Mouse (Mus musculus) ES-Bruce4 (cell line): ENCODE results near the gene Foxf1. TPM values are rescaled to one million over a fixed set of nuclear protein-coding genes. Genes with fewer than 3 reads are reported as not detected.

ENCODE experiments used
- H3K27ac ChIP-seq: 2 replicates; pipeline ENCODE4 v1.5.1; 2012; ENCODE audit warnings: low read length, inconsistent platforms; ENCODE audit not compliant: insufficient read depth
- H3K27me3 ChIP-seq: 2 replicates; pipeline ENCODE4 v1.6.1; 2012; ENCODE audit warnings: mild to moderate bottlenecking, low read length, inconsistent platforms; ENCODE audit not compliant: control insufficient read depth, poor library complexity, insufficient read depth, severe bottlenecking
- H3K36me3 ChIP-seq: 2 replicates; pipeline ENCODE4 v1.6.1; 2012; ENCODE audit warnings: inconsistent platforms, mild to moderate bottlenecking, low read length, moderate library complexity; ENCODE audit not compliant: control insufficient read depth, poor library complexity, insufficient read depth, severe bottlenecking
- H3K4me1 ChIP-seq: one replicate; pipeline ENCODE4 v1.8.1; 2011; ENCODE audit warnings: low read length; ENCODE audit not compliant: control insufficient read depth, insufficient read depth
- H3K4me3 ChIP-seq: 2 replicates; pipeline ENCODE4 v1.5.1; 2011; ENCODE audit warnings: low read depth, mild to moderate bottlenecking, low read length
- H3K9ac ChIP-seq: 2 replicates; pipeline ENCODE4 v1.6.1; 2012; ENCODE audit warnings: low read depth, mild to moderate bottlenecking, inconsistent platforms; ENCODE audit not compliant: poor library complexity, severe bottlenecking
- H3K9me3 ChIP-seq: replicated peaks from 2 replicates; pipeline ENCODE4 v1.6.1; 2012; ENCODE audit warnings: mild to moderate bottlenecking, low read length, inconsistent platforms; ENCODE audit not compliant: control insufficient read depth, poor library complexity, insufficient read depth, severe bottlenecking
- CTCF ChIP-seq: IDR thresholded peaks from one replicate; pipeline ENCODE4 v1.8.1; 2011; ENCODE audit warnings: low read depth, low read length
- EP300 ChIP-seq: IDR thresholded peaks from 2 replicates; pipeline ENCODE4 v1.6.1; 2011; ENCODE audit warnings: low read depth, low read length; ENCODE audit not compliant: insufficient read depth
- POLR2A ChIP-seq: IDR thresholded peaks from one replicate; pipeline ENCODE4 v1.8.1; 2011; ENCODE audit warnings: low read length; ENCODE audit not compliant: insufficient read depth
- polyA plus RNA-seq: library from polyadenylated mRNA; stranded (reverse); fragments of >200 nt; gene quantifications from 2 replicates; pipeline ENCODE4 v1.2.4, GENCODE M21; 2011; ENCODE audit warnings: low read depth; ENCODE audit not compliant: missing spikeins, insufficient read depth, insufficient read length

Gene Foxf1
- polyA plus RNA-seq, 1 experiment, result 0.33 TPM

GRCm38 (mm10) chr8:121062521-121062920 is 21.7 kb upstream of the Foxf1 start:
- H3K9me3 ChIP-seq, result no peaks in the 10 kb centered on the region
- H3K27ac ChIP-seq, result no peak overlapping the region
- no peak overlapping the region for H3K9ac ChIP-seq
- H3K36me3 ChIP-seq, result no peaks in the 10 kb centered on the region
- H3K4me3 ChIP-seq, result no peak overlapping the region
- TF ChIP-seq EP300 (no peak), CTCF (no peak), POLR2A (no peak)
- H3K4me1 ChIP-seq, result no peaks in the 10 kb centered on the region
- no peaks in the 10 kb centered on the region for H3K27me3 ChIP-seq

- H3K9ac ChIP-seq, result no peak overlapping the region
- H3K4me3 ChIP-seq, result no peak overlapping the region
- no peak for TF ChIP-seq POLR2A
- TF ChIP-seq CTCF, result no peak
- no peaks in the 10 kb centered on the region for H3K4me1 ChIP-seq
- H3K27me3 ChIP-seq, result no peaks in the 10 kb centered on the region
- H3K27ac ChIP-seq, result no peak overlapping the region
- no peaks in the 10 kb centered on the region for H3K36me3 ChIP-seq
- no peaks in the 10 kb centered on the region for H3K9me3 ChIP-seq
Measured at GRCm38 (mm10) chr8:121063649-121064048, 20.5 kb upstream of the Foxf1 start.

GRCm38 (mm10) chr8:121071454-121071853 is 12.7 kb upstream of the Foxf1 start:
- TF ChIP-seq CTCF (no peak), EP300 (no peak), POLR2A (no peak)

DNA sequence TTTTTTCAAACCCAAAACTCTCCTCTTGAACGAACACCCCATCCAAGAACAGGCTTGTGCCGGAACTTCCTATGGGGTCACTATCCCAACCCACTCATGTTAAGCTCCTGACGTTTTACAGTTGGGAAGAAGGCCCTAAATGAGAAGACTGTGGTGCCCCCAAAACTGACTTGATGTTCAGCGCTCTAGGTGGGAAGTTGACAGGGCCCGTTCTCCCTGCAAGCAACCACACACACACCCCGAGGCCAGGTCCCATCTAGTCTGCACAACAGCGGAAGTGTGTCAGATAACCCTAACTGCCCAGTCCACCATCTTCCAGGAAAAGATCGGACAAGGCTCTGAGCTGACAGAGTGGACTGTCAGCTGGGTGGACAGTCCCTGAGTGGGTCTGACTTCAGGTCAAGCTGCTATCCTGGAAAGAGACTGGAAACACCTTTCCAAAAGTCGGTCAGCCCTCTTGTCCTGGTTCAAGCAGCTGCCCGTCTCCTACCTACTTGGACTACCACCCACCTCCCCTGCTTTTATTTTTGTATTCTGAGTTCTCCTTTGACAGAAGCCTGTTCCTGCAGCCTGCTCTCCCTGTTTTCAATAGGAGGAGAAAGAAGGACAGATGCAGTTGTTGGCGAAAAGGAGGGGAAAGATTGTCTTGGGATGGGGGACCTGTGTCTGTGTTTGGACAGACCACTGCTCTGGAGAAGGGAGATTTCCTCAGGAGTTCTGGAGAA is 11.6 kb upstream of the Foxf1 start:
- peaks cover 27% of the 10 kb centered on the region for H3K27me3 ChIP-seq
- no peak for TF ChIP-seq POLR2A
- no peak for TF ChIP-seq CTCF
- no peak for TF ChIP-seq EP300
- no peaks in the 10 kb centered on the region for H3K36me3 ChIP-seq
- no peak overlapping the region for H3K27ac ChIP-seq
- H3K4me1 ChIP-seq, result no peaks in the 10 kb centered on the region
- H3K9ac ChIP-seq, result no peak overlapping the region
- H3K9me3 ChIP-seq, result no peaks in the 10 kb centered on the region
- no peak overlapping the region for H3K4me3 ChIP-seq

More at GRCm38 (mm10) chr8:121071454-121071853, 12.7 kb upstream of the Foxf1 start:
- peaks cover 24% of the 10 kb centered on the region for H3K27me3 ChIP-seq
- no peak overlapping the region for H3K4me3 ChIP-seq
- no peaks in the 10 kb centered on the region for H3K36me3 ChIP-seq
- no peaks in the 10 kb centered on the region for H3K9me3 ChIP-seq
- no peak overlapping the region for H3K27ac ChIP-seq
- no peaks in the 10 kb centered on the region for H3K4me1 ChIP-seq
- no peak overlapping the region for H3K9ac ChIP-seq

DNA sequence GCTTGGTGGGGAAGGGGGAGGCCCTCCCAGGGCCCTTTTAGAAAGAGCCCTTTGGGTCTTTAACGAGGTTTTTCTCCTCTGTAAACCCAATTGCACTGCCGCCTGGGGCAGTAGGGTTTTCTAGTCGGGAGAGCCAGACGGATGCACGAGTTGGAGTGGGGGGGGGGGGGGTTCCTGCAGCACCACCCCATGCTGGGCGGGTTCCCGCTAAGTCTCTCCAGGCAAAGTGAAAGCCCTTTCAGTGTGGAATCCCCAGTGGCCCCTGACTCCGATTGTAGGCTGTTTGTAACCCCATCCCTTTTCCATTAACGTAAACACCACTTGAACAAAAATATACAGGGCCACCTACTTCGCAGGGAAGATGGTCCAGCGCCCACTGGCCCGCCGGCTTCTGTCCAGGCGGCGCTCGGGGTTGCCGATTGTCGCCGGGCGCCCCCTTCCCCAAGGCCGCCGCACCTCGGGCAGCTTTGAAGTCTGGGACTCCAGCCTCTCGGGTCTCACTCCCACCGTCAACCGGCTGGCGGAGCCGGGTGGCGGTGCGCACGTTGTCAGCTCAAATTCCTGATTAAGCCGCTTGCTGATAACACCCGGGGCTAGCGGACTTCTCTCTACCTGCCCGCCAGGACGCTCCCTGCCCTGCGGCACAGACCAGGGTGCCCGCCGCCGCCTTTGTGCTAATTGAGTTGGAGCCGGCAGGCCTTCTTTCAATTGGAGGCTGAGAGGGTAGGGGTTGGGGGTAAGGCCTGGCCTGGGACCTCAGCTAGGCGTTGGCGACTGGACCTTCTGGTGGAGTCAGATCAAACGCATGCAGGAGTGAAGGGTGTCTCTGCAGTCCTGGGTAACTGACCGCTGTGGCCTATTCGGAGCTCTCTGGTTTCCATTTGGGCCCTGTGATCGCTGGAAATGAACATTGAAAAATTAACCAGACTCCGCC is 10.7 kb upstream of the Foxf1 start:
- no peaks in the 10 kb centered on the region for H3K4me1 ChIP-seq
- peak overlapping the region; percentile 26 for H3K4me3 ChIP-seq
- H3K9me3 ChIP-seq, result no peaks in the 10 kb centered on the region
- TF ChIP-seq CTCF, result no peak
- no peak for TF ChIP-seq EP300
- no peak for TF ChIP-seq POLR2A
- no peak overlapping the region for H3K27ac ChIP-seq
- H3K9ac ChIP-seq, result 0 out of 2 replicates have a peak overlapping the region, but pooled peaks have one; percentile 18
- peaks cover 27% of the 10 kb centered on the region for H3K27me3 ChIP-seq
- no peaks in the 10 kb centered on the region for H3K36me3 ChIP-seq
